Mouse (Mus musculus) cerebellum, adult 11 months (tissue): ENCODE data around the gene Gm17409.

Experiments used
- DNase-seq: peaks from one replicate; pipeline ENCODE4 v3.0.0; 2022

The Gm17409 gene

DNA sequence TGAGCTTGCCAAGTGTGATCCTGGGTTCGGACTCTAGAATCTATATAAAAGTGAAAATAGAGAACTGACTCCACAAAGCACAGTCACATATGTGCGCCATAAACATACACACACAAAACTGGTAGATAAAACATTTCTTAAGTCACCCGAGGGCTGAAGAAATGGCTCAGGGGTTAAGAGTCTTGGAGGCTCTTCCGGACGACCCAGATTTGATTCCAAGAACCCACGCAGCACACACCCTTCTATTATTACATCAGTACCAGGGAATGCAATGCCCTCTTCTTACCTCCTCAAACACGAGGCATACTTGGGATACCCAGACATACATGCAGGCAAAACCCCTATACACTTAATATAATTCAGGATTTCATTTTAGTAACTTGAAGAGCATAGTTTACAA is at the start of gene Gm17409:
TSS of gene Gm17409 (plus strand) at position 301 of the 400 bp plus-strand sequence.
- DNase-seq = no peak

DNA sequence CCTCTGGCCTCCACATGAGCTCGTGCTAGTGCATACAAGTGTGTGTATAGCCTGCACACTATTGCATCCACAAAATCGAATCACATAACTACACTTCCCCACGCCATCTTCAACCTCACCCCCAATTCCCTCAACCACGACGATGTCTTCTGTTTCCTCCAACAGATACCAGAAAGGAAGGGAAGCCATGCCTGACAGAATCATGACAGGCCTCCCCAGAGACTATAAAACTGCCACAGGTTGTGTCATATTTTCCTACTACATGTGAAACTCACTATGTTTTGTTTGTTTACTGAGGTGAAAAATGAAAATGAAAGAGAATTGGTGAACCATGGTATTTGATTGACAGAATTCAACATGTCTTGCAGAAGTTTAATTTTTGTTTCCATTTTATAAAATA is 46.6 kb upstream of the Gm17409 start:
- DNase-seq = no peak

DNA sequence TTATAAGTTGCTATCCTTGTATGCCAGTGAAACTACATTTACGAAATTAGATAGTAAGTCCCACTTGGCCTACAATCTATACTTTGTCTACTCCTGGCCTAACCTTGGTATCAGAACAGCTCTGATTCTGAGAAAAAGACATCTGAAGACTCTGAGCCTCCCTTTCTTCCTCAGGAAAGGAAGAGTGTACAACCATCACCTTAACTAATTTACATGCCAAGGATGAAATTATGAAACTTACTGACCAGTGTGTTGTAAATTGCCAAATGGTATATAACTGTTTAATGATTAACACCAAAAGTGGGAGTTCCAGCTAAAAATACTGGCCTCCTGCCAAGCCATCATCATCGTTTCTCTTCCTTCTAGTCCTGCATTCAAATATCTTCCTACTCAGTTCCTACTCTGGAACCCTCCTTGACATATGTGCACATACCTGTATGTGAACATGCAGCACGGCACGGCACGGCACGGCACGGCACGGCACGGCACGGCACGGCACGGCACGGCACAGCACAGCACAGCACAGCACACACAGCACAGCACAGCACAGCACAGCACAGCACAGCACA is 44.4 kb upstream of the Gm17409 start:
- DNase-seq = no peak

DNA sequence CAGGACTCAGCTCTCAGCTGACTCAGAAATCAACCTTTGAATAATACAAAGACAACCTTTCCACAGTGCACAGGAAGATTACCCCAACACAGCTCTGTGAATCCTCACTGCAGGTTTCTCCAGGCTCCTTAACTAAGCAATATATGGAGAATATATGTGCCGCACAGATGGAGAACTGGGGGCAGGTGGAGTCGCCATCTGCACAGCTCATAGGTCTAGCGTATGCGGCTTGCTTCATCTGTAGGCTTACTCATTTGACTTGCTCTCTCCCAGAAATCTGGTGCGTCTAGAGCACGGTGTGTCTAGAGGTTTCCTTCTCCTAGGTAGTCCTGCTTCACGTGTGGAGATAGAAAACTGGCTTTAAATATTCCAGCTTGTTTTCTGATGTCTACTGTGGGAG is 37.7 kb upstream of the Gm17409 start:
- DNase-seq = no peak

- no peak for DNase-seq
Measured at GRCm38 (mm10) chr2:58433317-58433716, 36.6 kb upstream of the Gm17409 start.

- no peak for DNase-seq
Measured at GRCm38 (mm10) chr2:58434438-58434837, 35.5 kb upstream of the Gm17409 start.

- no peak for DNase-seq
Measured at GRCm38 (mm10) chr2:58435507-58435906, 34.4 kb upstream of the Gm17409 start.

- DNase-seq = no peak
Measured at GRCm38 (mm10) chr2:58436911-58437310, 33.0 kb upstream of the Gm17409 start.

GRCm38 (mm10) chr2:58443163-58443562 is 26.8 kb upstream of the Gm17409 start:
- no peak for DNase-seq

DNA sequence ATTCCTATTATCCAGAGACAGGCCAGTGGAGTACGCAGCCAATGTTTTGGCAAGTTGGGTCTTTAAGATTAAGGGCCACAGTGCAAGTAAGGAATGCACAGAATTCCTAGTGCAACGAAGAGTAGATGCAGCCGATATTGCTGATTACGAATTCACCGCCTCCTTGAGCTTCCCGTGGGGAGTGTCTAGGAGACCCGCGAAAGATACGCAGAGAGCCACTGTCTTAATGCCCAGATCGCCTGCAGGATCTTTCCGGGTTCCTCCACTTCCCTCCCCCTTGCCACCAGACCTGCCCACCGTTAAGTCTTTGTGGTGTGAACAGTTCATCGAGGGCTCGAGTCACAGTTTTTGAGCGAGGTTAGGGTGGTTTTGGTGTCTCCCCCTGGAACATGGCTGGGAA is 22.9 kb upstream of the Gm17409 start:
- DNase-seq = no peak

DNA sequence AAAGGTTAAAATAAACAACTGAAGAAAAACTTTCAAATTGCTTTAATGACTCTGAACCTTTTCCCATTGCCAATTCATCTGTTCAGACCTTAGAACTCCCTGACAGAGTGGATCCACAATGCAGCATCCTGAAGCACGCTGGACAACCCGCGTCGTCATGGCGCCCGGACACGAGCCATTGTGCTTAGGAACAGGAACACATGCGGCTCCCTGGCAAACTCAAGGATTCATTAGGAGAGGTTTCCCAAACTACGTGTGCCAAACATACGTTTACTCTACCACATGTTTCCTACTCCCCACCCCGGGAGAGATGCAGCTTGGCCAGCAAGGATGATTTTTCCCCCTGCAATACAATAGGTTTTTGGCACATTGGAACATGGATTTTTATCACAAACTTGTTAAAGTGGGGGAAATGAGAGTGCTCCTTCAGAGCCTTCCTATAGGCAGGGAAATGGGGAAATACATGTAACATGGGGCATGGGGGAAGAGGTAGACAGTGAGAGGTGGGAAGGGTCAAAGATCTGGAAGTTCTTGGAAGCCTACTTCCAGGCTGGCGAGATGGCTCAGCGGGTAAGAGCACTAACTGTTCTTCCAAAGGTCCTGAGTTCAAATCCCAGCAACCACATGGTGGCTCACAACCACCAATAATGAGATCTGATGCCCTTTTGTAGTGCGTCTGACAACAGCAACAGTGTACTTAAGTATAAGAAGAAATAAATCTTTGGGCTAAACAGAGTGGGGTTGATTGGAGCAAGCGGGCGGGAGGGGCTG is 15.6 kb upstream of the Gm17409 start:
- DNase-seq = no peak

GRCm38 (mm10) chr2:58456843-58457487 is 13.0 kb upstream of the Gm17409 start:
- no peak for DNase-seq

- DNase-seq = no peak
Measured at GRCm38 (mm10) chr2:58457488-58457865, 12.4 kb upstream of the Gm17409 start.

GRCm38 (mm10) chr2:58458820-58459371 is 11.0 kb upstream of the Gm17409 start:
- DNase-seq = peak; percentile 41

- no peak for DNase-seq
Measured at GRCm38 (mm10) chr2:58470290-58470689, 374 bp downstream of the Gm17409 start.

- no peak for DNase-seq
Measured at GRCm38 (mm10) chr2:58475578-58475977, 5.7 kb downstream of the Gm17409 start.

- peak; percentile 83 for DNase-seq
Measured at GRCm38 (mm10) chr2:58476956-58477715, 7.2 kb downstream of the Gm17409 start.

DNA sequence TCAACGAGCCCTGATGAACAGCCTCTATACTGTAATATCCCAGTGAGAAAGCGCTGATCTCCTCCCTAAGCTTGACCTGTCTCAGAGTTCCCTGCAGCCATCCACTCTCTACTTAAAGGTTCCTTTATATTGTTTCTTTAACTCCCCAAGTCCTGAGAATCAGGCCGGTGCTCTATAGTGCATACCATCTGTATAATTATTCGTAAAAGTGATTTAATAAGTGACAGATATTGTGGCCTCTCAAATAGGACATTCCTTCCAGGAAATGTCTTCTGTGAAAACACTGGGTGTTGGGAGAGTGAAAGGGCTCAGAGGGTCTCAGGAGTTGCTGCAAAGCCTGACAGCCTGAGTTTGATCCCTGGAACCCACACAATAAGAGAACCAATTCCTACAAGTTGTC is 8.2 kb downstream of the Gm17409 start:
- no peak for DNase-seq

DNA sequence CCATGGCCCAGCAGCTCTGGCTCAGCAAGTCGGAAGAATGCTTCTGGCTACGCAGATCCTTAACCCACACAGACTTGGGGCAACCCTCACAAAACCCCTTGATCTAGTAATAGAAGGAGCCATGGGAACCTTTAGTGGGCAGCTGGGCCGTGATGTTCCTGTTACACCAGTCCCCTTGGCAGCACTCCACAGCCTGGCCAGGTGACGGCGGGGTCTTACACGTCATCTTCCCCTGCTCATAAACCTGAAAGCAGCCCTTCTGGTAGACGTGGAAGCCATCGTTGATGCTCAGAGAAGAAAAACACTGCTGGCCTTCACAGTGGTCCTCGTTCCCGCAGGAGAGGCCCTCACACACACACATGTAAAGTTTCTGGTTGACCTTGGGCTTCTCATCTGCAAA is 9.6 kb downstream of the Gm17409 start:
- DNase-seq = no peak

- no peak for DNase-seq
Measured at GRCm38 (mm10) chr2:58480764-58481163, 10.8 kb downstream of the Gm17409 start.

DNA sequence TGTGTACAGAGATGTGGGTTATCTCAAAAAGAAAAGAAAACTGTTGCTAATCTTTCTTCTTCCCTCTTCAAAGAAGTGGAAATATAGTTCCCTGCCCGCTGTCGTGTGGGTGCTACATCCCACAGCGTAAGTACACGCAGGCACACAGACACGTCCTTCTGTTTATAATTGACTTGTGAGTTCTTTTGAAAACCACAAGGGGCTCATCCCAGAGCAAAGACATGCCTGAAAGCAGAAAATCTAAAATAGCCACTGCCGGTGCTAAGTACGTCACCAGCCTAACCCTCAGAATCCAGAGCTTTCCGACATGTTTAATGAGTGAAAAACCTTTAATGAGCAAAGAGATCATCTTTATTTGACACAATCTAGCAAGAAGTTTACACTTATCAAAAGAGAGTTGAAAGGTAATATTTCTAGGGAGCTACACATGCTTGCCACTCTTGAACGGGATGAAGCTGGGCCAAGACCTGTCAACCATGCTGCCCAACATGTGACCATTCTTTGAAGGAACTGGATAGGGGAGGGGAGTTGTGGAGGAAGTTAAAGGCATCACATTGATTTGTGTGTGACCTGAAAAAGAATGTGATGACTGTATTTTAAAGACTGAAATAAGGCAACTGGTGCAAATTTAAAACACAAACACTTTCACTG is 11.7 kb downstream of the Gm17409 start:
- DNase-seq = no peak

DNA sequence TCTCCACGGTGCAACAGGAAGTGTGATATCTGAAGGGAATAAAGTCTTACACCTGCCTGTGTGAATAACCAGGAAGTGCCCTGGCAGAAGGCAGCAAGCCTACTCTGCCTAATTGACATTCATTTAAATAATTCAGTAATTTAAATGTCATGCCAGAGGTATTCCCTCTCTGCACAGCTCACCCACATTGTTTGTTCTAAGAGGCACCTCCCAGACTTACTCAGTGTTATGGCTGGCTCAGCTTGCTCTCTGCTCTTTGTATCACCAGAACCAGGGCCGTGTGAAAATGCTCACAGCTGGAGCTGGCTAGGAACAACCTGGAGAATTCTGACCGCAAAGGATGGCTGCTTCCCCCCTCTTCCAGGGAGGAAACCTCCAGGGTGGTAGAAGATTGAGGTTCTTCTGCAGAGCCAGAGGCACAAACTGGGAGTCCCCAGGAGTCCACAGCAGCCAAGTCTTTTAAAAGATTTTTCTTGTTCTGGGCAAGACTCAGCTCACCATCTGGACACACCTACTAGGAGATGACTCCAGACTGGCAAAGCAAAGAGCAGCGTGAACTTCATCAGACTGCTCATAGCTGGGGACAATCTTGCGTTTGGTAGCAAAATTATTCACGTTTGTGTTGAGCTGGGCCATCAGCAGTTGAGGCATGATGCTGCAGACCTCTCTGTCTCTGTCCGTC is 14.5 kb downstream of the Gm17409 start:
- DNase-seq = no peak
